Mouse (Mus musculus) layer of hippocampus, adult 9-10 months (tissue): Measurements from ENCODE around the gene Vat1l.

Experiments
- DNase-seq: peaks from one replicate; pipeline ENCODE4 v3.0.0; 2022; ENCODE audit warnings: low spot score

Vat1l gene

GRCm38 (mm10) chr8:114398326-114398725 is 192.9 kb downstream of the Vat1l start:
- no peak for DNase-seq

- no peak for DNase-seq
These were observed 193.9 kb downstream of the Vat1l start for GRCm38 (mm10) chr8:114399273-114399672.

- DNase-seq, result no peak
These were observed 196.3 kb downstream of the Vat1l start for GRCm38 (mm10) chr8:114401679-114402078.

- DNase-seq, result no peak
These were observed 206.0 kb downstream of the Vat1l start for GRCm38 (mm10) chr8:114411421-114411820.

GRCm38 (mm10) chr8:114417786-114418185 is 212.4 kb downstream of the Vat1l start, which contains the start of gene Clec3a:
Gene Clec3a (plus strand): TSS chr8:114418086.
- no peak for DNase-seq

GRCm38 (mm10) chr8:114418486-114418885 is 213.1 kb downstream of the Vat1l start:
- DNase-seq, result no peak

- DNase-seq, result no peak
These were observed 213.5 kb downstream of the Vat1l start for GRCm38 (mm10) chr8:114418904-114419303.

- DNase-seq, result no peak
These were observed 216.1 kb downstream of the Vat1l start for GRCm38 (mm10) chr8:114421544-114421943.
